Mouse (Mus musculus): ENCODE data around the gene Tmtc4.
A peak's percentile ranks its signal among the peaks of the same experiment; 100 is the strongest.

Tmtc4 gene

DNA sequence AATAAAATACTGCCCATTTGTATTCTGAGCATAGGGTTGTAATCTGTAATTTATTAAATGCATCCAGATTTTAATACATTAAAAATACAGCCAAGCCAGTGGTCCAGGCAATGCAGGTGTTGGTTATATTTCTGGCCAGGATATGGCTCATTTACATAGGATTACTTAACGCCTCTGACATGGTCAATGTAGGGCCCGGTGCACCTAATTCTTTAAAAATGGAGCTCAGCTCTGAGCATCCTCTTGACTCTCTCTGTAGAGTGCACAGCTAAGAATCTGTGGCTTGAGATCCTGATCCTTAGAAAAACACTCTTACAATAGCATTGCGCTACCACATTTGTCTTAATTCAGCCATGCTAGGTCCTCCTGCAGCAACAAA lies 40.4 kb downstream of the Tmtc4 start:
- no peak for DNase-seq (ENCODE audit: low read depth, low spot score)
- Histone ChIP-seq H3K36me3 (ENCODE audit: control insufficient read depth, insufficient read depth, low read length, poor library complexity, severe bottlenecking) (0 out of 2 replicates have a peak, but pooled peaks cover 4% of the 10 kb centered on the region), H3K27me3 (ENCODE audit: control insufficient read depth, insufficient read depth, low read length, poor library complexity, severe bottlenecking) (no peaks in the 10 kb centered on the region)

DNA sequence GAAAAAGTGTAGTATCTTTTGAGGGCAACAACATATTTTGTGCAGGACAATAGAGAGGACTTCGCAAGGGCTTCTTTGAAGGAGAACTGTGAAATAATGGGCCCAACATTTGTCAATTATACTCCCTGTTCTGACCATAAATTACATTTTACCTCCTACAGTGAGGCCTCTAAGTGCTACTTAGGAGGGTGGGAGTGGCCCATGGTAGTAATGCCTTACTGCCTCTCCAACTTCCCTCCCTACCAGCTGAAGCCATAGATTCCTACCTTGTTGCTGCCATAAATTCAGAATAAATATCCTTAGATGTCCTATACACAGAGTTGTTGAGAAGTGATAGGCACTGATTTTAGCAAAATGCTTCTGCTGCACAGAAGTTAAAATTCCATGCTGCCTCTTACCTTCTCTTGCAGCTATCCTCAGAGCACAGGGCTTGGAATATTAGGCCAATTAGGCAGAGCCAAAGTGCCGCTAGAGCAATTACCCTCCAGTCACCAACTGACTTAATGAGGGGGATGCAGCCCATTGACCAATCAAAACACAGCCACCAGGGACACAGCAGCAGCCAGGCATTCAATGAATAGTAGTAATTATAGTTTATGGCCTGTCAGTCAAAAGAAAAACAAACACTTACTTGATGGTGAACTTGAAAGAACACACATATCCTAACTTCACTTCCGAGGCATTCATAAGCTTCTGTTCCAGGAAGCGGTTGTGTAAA lies 40.9 kb downstream of the Tmtc4 start:
- no peaks in the 10 kb centered on the region for H3K27me3 ChIP-seq (ENCODE audit: control insufficient read depth, insufficient read depth, low read length, poor library complexity, severe bottlenecking)
- H3K36me3 ChIP-seq (ENCODE audit: control insufficient read depth, insufficient read depth, low read length, poor library complexity, severe bottlenecking) = 0 out of 2 replicates have a peak, but pooled peaks cover 4% of the 10 kb centered on the region
- no peak for DNase-seq (ENCODE audit: low read depth, low spot score)

- DNase-seq (ENCODE audit: low read depth, low spot score) = no peak
- H3K36me3 ChIP-seq (ENCODE audit: control insufficient read depth, insufficient read depth, low read length, poor library complexity, severe bottlenecking) = 0 out of 2 replicates have a peak, but pooled peaks cover 1% of the 10 kb centered on the region
Measured at GRCm38 (mm10) chr14:122936460-122936859, 47.4 kb downstream of the Tmtc4 start.

GRCm38 (mm10) chr14:122920011-122920410 lies 63.8 kb downstream of the Tmtc4 start:
- H3K36me3 ChIP-seq (ENCODE audit: control insufficient read depth, insufficient read depth, low read length, poor library complexity, severe bottlenecking) = no peaks in the 10 kb centered on the region
- no peak for DNase-seq (ENCODE audit: low read depth, low spot score)
- no peaks in the 10 kb centered on the region for H3K27me3 ChIP-seq (ENCODE audit: control insufficient read depth, insufficient read depth, low read length, poor library complexity, severe bottlenecking)

More at GRCm38 (mm10) chr14:122936460-122936859, 47.4 kb downstream of the Tmtc4 start:
- no peaks in the 10 kb centered on the region for H3K27me3 ChIP-seq (ENCODE audit: control insufficient read depth, insufficient read depth, low read length, poor library complexity, severe bottlenecking)

- no peaks in the 10 kb centered on the region for H3K36me3 ChIP-seq (ENCODE audit: control insufficient read depth, insufficient read depth, low read length, poor library complexity, severe bottlenecking)
- DNase-seq (ENCODE audit: low read depth, low spot score) = no peak
Measured at GRCm38 (mm10) chr14:122917676-122918075, 66.2 kb downstream of the Tmtc4 start.

DNA sequence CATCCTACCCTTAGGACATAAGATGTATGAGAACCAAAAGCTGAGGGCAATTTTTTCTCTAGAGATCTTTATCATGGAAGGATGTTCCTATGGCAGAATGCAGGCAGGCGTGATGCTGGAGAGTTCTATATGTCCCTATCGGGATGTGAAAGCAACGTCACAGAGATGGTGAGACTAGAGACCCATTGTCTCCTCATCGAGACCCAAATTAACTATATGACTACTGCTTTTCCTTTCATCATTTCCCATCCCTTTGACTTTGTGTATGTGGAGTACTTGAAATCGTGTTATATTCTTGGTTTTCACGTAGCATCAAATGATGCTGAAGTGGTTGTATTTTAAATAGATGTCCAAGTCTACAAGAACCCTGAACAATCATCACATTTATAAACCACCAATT lies 70.2 kb downstream of the Tmtc4 start, which contains the start of gene Ggact:
Gene Ggact, minus strand, starts transcription at position 101 of the 400 bp plus-strand sequence.
- no peaks in the 10 kb centered on the region; the same call in 1 of the 2 replicates for H3K27me3 ChIP-seq (ENCODE audit: control insufficient read depth, insufficient read depth, low read length, poor library complexity, severe bottlenecking)
- 0 out of 2 replicates have a peak, but pooled peaks cover 2% of the 10 kb centered on the region for H3K36me3 ChIP-seq (ENCODE audit: control insufficient read depth, insufficient read depth, low read length, poor library complexity, severe bottlenecking)
- no peak for DNase-seq (ENCODE audit: low read depth, low spot score)

More at GRCm38 (mm10) chr14:122917676-122918075, 66.2 kb downstream of the Tmtc4 start:
- no peaks in the 10 kb centered on the region for H3K27me3 ChIP-seq (ENCODE audit: control insufficient read depth, insufficient read depth, low read length, poor library complexity, severe bottlenecking)

DNA sequence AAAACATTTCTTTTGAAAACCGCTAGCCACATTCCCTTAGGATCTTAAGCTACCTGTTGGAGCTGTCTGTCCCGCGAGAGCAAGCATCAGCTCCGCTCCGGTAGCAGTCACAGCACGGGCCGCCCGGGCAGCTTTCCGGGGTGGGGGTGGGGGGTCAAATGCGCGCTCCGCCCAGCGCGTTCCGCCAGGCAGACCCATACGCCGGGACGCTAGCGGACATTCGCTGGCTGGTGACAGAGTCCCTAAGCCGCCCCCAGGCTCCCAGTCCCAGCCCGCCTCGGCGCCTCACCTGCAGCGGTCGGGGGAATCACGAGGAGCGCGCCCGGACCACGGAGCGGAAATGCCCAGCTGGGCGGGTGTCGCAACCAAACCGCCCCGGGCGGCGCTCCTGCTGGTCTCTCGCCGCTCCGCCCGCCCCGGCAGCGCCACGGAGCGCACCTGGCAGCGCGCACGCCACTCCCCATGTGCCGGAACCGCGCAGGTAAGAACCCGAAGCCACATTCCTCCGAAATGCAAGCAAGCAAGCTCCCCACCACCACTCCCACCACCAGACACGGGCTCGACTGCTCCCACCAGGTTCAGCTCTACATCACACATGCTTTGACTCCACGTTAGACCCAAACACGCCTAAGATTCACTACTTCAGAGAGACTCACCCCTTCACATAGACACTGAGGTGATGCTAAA lies 70.9 kb downstream of the Tmtc4 start:
- 0 out of 2 replicates have a peak, but pooled peaks cover 2% of the 10 kb centered on the region for H3K36me3 ChIP-seq (ENCODE audit: control insufficient read depth, insufficient read depth, low read length, poor library complexity, severe bottlenecking)
- peak; percentile 73 for DNase-seq (ENCODE audit: low read depth, low spot score)
- H3K27me3 ChIP-seq (ENCODE audit: control insufficient read depth, insufficient read depth, low read length, poor library complexity, severe bottlenecking) = no peaks in the 10 kb centered on the region; the same call in 1 of the 2 replicates

GRCm38 (mm10) chr14:122912137-122912536 lies 71.7 kb downstream of the Tmtc4 start:
- 0 out of 2 replicates have a peak, but pooled peaks cover 2% of the 10 kb centered on the region for H3K36me3 ChIP-seq (ENCODE audit: control insufficient read depth, insufficient read depth, low read length, poor library complexity, severe bottlenecking)
- H3K27me3 ChIP-seq (ENCODE audit: control insufficient read depth, insufficient read depth, low read length, poor library complexity, severe bottlenecking) = no peaks in the 10 kb centered on the region; the same call in 1 of the 2 replicates
- peak; percentile 4 for DNase-seq (ENCODE audit: low read depth, low spot score)

DNA sequence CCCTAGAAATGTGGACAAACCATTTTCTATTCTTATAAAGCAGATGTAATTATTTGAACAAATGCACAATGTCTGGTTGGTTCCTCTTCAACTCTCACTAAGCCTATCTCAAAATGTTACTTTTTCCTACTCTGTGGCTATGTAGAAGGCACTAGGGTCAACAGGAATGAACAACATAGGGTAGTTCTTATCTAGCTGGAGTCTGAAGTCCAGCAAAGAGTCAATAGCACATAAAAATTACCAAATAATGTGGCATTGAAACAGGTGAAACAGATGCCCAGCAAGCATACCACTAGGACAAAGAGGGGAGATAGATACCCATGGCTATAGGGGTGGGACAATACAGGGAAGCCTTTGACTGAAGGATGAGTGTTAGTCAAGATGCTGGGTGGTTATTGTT lies 72.6 kb downstream of the Tmtc4 start:
- Histone ChIP-seq H3K27me3 (ENCODE audit: control insufficient read depth, insufficient read depth, low read length, poor library complexity, severe bottlenecking) (no peaks in the 10 kb centered on the region; the same call in 1 of the 2 replicates), H3K36me3 (ENCODE audit: control insufficient read depth, insufficient read depth, low read length, poor library complexity, severe bottlenecking) (0 out of 2 replicates have a peak, but pooled peaks cover 2% of the 10 kb centered on the region)
- DNase-seq (ENCODE audit: low read depth, low spot score) = no peak

DNA sequence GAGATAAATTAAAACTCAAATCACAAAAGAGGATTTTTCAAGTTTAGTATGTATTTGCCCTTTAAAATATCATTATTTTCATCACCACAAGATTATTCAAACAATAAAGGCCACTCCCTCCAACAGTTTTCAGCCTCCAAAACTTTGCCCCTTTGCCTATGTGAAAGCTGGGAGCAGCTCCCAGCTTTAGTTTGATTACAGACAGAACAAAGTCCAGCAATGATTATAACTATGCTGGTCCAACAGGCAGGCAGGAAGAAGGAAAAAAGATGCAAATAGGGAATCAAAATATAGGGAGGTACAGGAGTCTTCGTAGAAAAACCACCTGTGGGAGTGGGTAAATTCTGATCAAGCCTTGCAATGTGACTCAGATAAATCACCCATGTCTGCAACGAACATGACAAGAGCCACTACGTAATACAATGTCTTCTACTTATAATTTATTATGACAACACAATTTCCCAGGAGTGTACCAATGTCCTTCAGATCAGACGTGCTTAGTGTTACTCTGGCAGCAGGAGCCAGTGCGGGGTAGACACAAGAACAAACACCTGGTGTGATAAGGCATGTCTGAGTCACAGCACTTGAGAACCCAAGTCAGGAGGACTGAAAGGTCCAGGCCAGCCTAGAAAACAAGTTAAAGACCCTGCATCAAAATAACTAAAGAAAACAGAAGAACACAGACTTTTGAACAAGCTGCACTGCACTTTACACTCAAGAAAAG lies 74.3 kb downstream of the Tmtc4 start:
- DNase-seq (ENCODE audit: low read depth, low spot score) = no peak
- H3K27me3 ChIP-seq (ENCODE audit: control insufficient read depth, insufficient read depth, low read length, poor library complexity, severe bottlenecking) = no peaks in the 10 kb centered on the region; the same call in 1 of the 2 replicates
- H3K36me3 ChIP-seq (ENCODE audit: control insufficient read depth, insufficient read depth, low read length, poor library complexity, severe bottlenecking) = peaks cover 3% of the 10 kb centered on the region; the same call in 1 of the 2 replicates

DNA sequence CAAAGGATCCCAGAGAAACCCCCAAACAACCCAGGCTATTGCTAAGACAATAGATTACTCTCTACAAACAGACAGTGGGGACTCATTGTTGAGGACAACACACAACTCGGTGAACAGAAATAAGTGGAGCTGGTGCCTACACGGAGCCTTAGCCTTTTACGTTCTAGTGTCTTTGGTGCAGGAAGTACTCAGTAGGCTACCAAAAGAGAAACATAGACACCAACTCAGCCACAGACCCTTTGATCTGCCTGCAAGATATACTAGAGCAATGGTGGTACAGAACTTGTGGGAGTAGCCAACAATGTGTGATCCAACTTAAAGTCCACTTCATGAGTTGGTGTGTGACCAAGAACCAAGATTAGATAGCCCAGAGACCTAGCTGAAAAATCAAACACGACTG lies 75.8 kb downstream of the Tmtc4 start:
- Histone ChIP-seq H3K36me3 (ENCODE audit: control insufficient read depth, insufficient read depth, low read length, poor library complexity, severe bottlenecking) (peaks cover 3% of the 10 kb centered on the region; the same call in 1 of the 2 replicates), H3K27me3 (ENCODE audit: control insufficient read depth, insufficient read depth, low read length, poor library complexity, severe bottlenecking) (no peaks in the 10 kb centered on the region; the same call in 1 of the 2 replicates)
- no peak for DNase-seq (ENCODE audit: low read depth, low spot score)

- Histone ChIP-seq H3K36me3 (ENCODE audit: control insufficient read depth, insufficient read depth, low read length, poor library complexity, severe bottlenecking) (peaks cover 2% of the 10 kb centered on the region; the same call in 1 of the 2 replicates), H3K27me3 (ENCODE audit: control insufficient read depth, insufficient read depth, low read length, poor library complexity, severe bottlenecking) (no peaks in the 10 kb centered on the region; the same call in 1 of the 2 replicates)
- no peak for DNase-seq (ENCODE audit: low read depth, low spot score)
Measured at GRCm38 (mm10) chr14:122905007-122905406, 78.8 kb downstream of the Tmtc4 start.

DNA sequence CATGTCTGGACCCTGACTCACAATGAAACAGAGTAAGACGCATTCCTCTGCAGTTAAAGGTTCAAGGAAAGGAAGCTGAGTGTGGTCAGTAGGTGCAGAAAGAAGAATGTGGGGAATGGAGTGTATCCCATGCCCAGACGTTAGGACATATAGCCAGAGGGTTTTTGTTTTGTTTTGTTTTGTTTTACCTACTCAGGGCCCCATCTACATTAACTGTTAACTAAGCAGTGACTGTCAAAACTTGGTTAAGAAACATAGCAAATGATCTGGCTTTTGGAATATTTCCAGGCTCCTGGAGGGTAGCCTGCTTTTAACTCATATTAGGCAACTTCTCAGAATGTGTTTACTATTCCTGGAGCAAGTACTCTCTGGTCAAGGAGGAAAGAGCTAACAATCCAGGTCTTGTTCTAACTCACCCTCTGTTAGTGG lies 79.9 kb downstream of the Tmtc4 start:
- Histone ChIP-seq H3K27me3 (ENCODE audit: control insufficient read depth, insufficient read depth, low read length, poor library complexity, severe bottlenecking) (no peaks in the 10 kb centered on the region; the same call in 1 of the 2 replicates), H3K36me3 (ENCODE audit: control insufficient read depth, insufficient read depth, low read length, poor library complexity, severe bottlenecking) (peaks cover 2% of the 10 kb centered on the region; the same call in 1 of the 2 replicates)
- DNase-seq (ENCODE audit: low read depth, low spot score) = no peak

GRCm38 (mm10) chr14:122902884-122903283 lies 81.0 kb downstream of the Tmtc4 start:
- no peaks in the 10 kb centered on the region for H3K27me3 ChIP-seq (ENCODE audit: control insufficient read depth, insufficient read depth, low read length, poor library complexity, severe bottlenecking)
- peaks cover 2% of the 10 kb centered on the region; the same call in 1 of the 2 replicates for H3K36me3 ChIP-seq (ENCODE audit: control insufficient read depth, insufficient read depth, low read length, poor library complexity, severe bottlenecking)
- no peak for DNase-seq (ENCODE audit: low read depth, low spot score)

Measured in splenic B cell, adult 2 months (primary cell).